In genomic region chr16:32189109-32189508, GRCm38 (mm10) we compare ENCODE assay signal across 8 mouse cellular contexts. TPM values are rescaled to one million over a fixed set of nuclear protein-coding genes. Genes with fewer than 3 reads are reported as not detected.
A peak's percentile ranks its signal among the peaks of the same experiment; 100 is the strongest.
DNase-seq lines count a peak whose midpoint lies in the region; ATAC-seq lines count a peak whose summit lies in the region.
"Had no signal": no experiment of that assay in that cellular context is flagged by ENCODE, and none has a peak within 500 bp of the region (broad histone marks: within the 10 kb centered on the region; RNA-seq: fewer than 3 reads in every experiment).

No protein-coding gene starts in this region.

- H3K27me3 ChIP-seq in midbrain, embryonic 11.5 days (ENCODE audit: control insufficient read depth, insufficient read depth, low read length): no peaks in the 10 kb centered on the region
- no peaks in the 10 kb centered on the region for H3K27me3 ChIP-seq in midbrain, embryonic 10.5 days (ENCODE audit: low read depth, poor library complexity, severe bottlenecking)
- no peaks in the 10 kb centered on the region for H3K27me3 ChIP-seq in embryonic facial prominence, embryonic 15.5 days

- H3K36me3 ChIP-seq in midbrain, embryonic 11.5 days (ENCODE audit: control insufficient read depth, insufficient read depth, low read length): no peaks in the 10 kb centered on the region
- no peaks in the 10 kb centered on the region for H3K36me3 ChIP-seq in midbrain, embryonic 10.5 days
- no peaks in the 10 kb centered on the region for H3K36me3 ChIP-seq in embryonic facial prominence, embryonic 15.5 days

- WGBS in midbrain, embryonic 11.5 days: 70% methylated on average over 6 of the region's 6 CpGs
- whole genome bisulfite sequencing in midbrain, embryonic 10.5 days: 83% methylated on average over 6 of the region's 6 CpGs
- WGBS in embryonic facial prominence, embryonic 15.5 days: 44% methylated on average over 6 of the region's 6 CpGs

- H3K4me2 ChIP-seq in midbrain, embryonic 11.5 days: no peak overlapping the region
- H3K4me2 ChIP-seq in embryonic facial prominence, embryonic 15.5 days (replicated peaks): no peak overlapping the region

- H3K4me1 ChIP-seq in midbrain, embryonic 11.5 days (ENCODE audit: control insufficient read depth, insufficient read depth, low read length): no peaks in the 10 kb centered on the region
- H3K4me1 ChIP-seq in midbrain, embryonic 10.5 days: no peaks in the 10 kb centered on the region
- H3K4me1 ChIP-seq in embryonic facial prominence, embryonic 15.5 days: no peaks in the 10 kb centered on the region

- H3K27ac ChIP-seq in midbrain, embryonic 11.5 days (ENCODE audit: low read depth, low read length): no peak overlapping the region
- H3K27ac ChIP-seq in midbrain, embryonic 10.5 days (replicated peaks): no peak overlapping the region
- no peak overlapping the region for H3K27ac ChIP-seq in embryonic facial prominence, embryonic 15.5 days (replicated peaks)

- no peak overlapping the region for H3K4me3 ChIP-seq in midbrain, embryonic 11.5 days (ENCODE audit: low read depth, low read length)
- no peak overlapping the region for H3K4me3 ChIP-seq in midbrain, embryonic 10.5 days
- no peak overlapping the region for H3K4me3 ChIP-seq in embryonic facial prominence, embryonic 15.5 days (replicated peaks)

- peak; percentile 26 for DNase-seq in midbrain, embryonic 11.5 days (ENCODE audit: low spot score, missing footprints)
- DNase-seq in midbrain, embryonic 10.5 days (ENCODE audit: low spot score): no peak
- peak; percentile 43 to 47 for DNase-seq in kidney, postnatal 4 days
- peak; percentile 68 to 71 for DNase-seq in lung, postnatal 4 days
- no peak for DNase-seq in ovary, postnatal 10 days (ENCODE audit: low spot score)
- no peak for DNase-seq in Muller cell, postnatal 12 days (ENCODE audit: inconsistent ontology term)

- no peaks in the 10 kb centered on the region for H3K9me3 ChIP-seq in midbrain, embryonic 11.5 days (ENCODE audit: control insufficient read depth, low read length)
- H3K9me3 ChIP-seq in midbrain, embryonic 10.5 days (replicated peaks): no peaks in the 10 kb centered on the region
- H3K9me3 ChIP-seq in embryonic facial prominence, embryonic 15.5 days (replicated peaks): no peaks in the 10 kb centered on the region

- no peak overlapping the region for H3K9ac ChIP-seq in midbrain, embryonic 11.5 days (ENCODE audit: low read length)
- H3K9ac ChIP-seq in embryonic facial prominence, embryonic 15.5 days: no peak overlapping the region

- ATAC-seq in midbrain, embryonic 11.5 days (ENCODE audit: low FRiP score): no peak
- ATAC-seq in embryonic facial prominence, embryonic 15.5 days (ENCODE audit: insufficient number of reproducible peaks, low FRiP score, low TSS enrichment, low read depth): 0 out of 2 replicates have a peak, but pooled peaks have one; percentile 29

RNA-seq across cellular contexts. Expression of gene Bex6, which starts 9.5 kb away (rescaled TPM):
- 0.23 TPM in 1 of 2 replicates, not detected in the other for polyA plus RNA-seq in midbrain, embryonic 11.5 days (2014; fragmentation: Nextera tagmentation; extraction: Ambion mirVana)
- polyA plus RNA-seq in midbrain, embryonic 10.5 days (2016; fragmentation: Nextera tagmentation; extraction: Ambion mirVana): 0.25 TPM in 1 of 2 replicates, not detected in the other
- 0.23 and 0.30 TPM in 2 replicates for polyA plus RNA-seq in embryonic facial prominence, embryonic 15.5 days (2015; fragmentation: Nextera tagmentation; extraction: Ambion mirVana)
- polyA plus RNA-seq: intestine, embryonic 14.5 days had no signal

RNA-seq across cellular contexts. Expression of gene Nrros, which starts 23.7 kb away (rescaled TPM):
- 7.4 and 10.3 TPM in 2 replicates for polyA plus RNA-seq in midbrain, embryonic 11.5 days (2014; fragmentation: Nextera tagmentation; extraction: Ambion mirVana)
- 8.9 and 9.1 TPM in 2 replicates for polyA plus RNA-seq in midbrain, embryonic 10.5 days (2016; fragmentation: Nextera tagmentation; extraction: Ambion mirVana)
- polyA plus RNA-seq in embryonic facial prominence, embryonic 15.5 days (2015; fragmentation: Nextera tagmentation; extraction: Ambion mirVana): 21.1 and 23.6 TPM in 2 replicates

RNA-seq across cellular contexts. Expression of gene Fbxo45, which starts 57.8 kb away (rescaled TPM):
- polyA plus RNA-seq in midbrain, embryonic 11.5 days (2014; fragmentation: Nextera tagmentation; extraction: Ambion mirVana): 22.1 and 22.8 TPM in 2 replicates
- polyA plus RNA-seq in midbrain, embryonic 10.5 days (2016; fragmentation: Nextera tagmentation; extraction: Ambion mirVana): 7.0 and 8.6 TPM in 2 replicates
- polyA plus RNA-seq in embryonic facial prominence, embryonic 15.5 days (2015; fragmentation: Nextera tagmentation; extraction: Ambion mirVana): 14.6 and 15.6 TPM in 2 replicates

RNA-seq across cellular contexts. Expression of gene Wdr53, which starts 57.9 kb away (rescaled TPM):
- polyA plus RNA-seq in midbrain, embryonic 11.5 days (2014; fragmentation: Nextera tagmentation; extraction: Ambion mirVana): 16.4 and 19.0 TPM in 2 replicates
- polyA plus RNA-seq in midbrain, embryonic 10.5 days (2016; fragmentation: Nextera tagmentation; extraction: Ambion mirVana): 18.6 and 19.2 TPM in 2 replicates
- polyA plus RNA-seq in embryonic facial prominence, embryonic 15.5 days (2015; fragmentation: Nextera tagmentation; extraction: Ambion mirVana): 19.6 and 20.8 TPM in 2 replicates

Comparison
In these comparisons a context has a peak if more than half of its experiments do, and no peak if none do; other contexts are left out.
1. DNase-seq: peak in midbrain, embryonic 11.5 days (single experiment), kidney, postnatal 4 days (2 of 2) and lung, postnatal 4 days (2 of 2); none in midbrain, embryonic 10.5 days (single experiment), ovary, postnatal 10 days (single experiment) and Muller cell, postnatal 12 days (single experiment).